Mouse (Mus musculus) stomach, embryonic 16.5 days (tissue): ENCODE measurements at regions not wholly inside any gene's neighbourhood (a gene's known extent, or its start where the extent isn't known, plus 50 kb on each side); places are given as distances from the start of the nearest gene placed in this dataset.

ENCODE experiments used
- ATAC-seq: fragments of 200-750 bp; cut with Nextera tagmentation; 2 replicates; pipeline ENCODE4 v1.8.0; 2017; ENCODE audit warnings: moderate number of reproducible peaks, moderate TSS enrichment; ENCODE audit not compliant: insufficient read depth, low FRiP score
- H3K27ac ChIP-seq: fragments of 300-500 bp; sonication (generic); 2 replicates; pipeline ENCODE4 v1.5.1; 2014; ENCODE audit warnings: low read length
- H3K27me3 ChIP-seq: fragments of 300-500 bp; sonication (generic); 2 replicates; pipeline ENCODE4 v1.6.1; 2014; ENCODE audit warnings: low read length, control low read depth, mixed read lengths; ENCODE audit not compliant: control insufficient read depth, insufficient read depth
- H3K36me3 ChIP-seq: fragments of 300-500 bp; sonication (generic); 2 replicates; pipeline ENCODE4 v1.6.1; 2014; ENCODE audit warnings: low read length; ENCODE audit not compliant: control insufficient read depth, insufficient read depth
- H3K4me1 ChIP-seq: fragments of 300-500 bp; sonication (generic); 2 replicates; pipeline ENCODE4 v1.6.1; 2014; ENCODE audit warnings: low read length, control low read depth, mixed read lengths; ENCODE audit not compliant: control insufficient read depth, insufficient read depth
- H3K4me2 ChIP-seq: fragments of 300-500 bp; sonication (generic); 2 replicates; pipeline ENCODE4 v1.6.1; 2014; ENCODE audit warnings: low read depth, low read length, mixed read lengths
- H3K4me3 ChIP-seq: fragments of 300-500 bp; sonication (generic); replicated peaks from 2 replicates; pipeline ENCODE4 v1.5.1; 2014; ENCODE audit warnings: mild to moderate bottlenecking, low read length
- H3K9ac ChIP-seq: fragments of 300-500 bp; sonication (generic); 2 replicates; pipeline ENCODE4 v1.6.1; 2014; ENCODE audit warnings: low read length
- H3K9me3 ChIP-seq: fragments of 300-500 bp; sonication (generic); replicated peaks from 2 replicates; pipeline ENCODE4 v1.6.1; 2016; ENCODE audit warnings: low read length, control low read depth; ENCODE audit not compliant: control insufficient read depth
- WGBS: fragments of 180-500 bp; shearing (Covaris S2); extraction: QIAGEN DNeasy Blood & Tissue Kit; methylation state at CpG from one replicate; pipeline ENCODE4 v1.1.7; 2014; 5-methylcytosine and 5-hydroxymethylcytosine counted together

- ATAC-seq: no peak
- no peak overlapping the region for H3K9ac ChIP-seq
Observed at GRCm38 (mm10) chr14:81254343-81254838, 1270.5 kb downstream of the Olfm4 start.

GRCm38 (mm10) chr14:81255423-81255822, 1271.5 kb downstream of the Olfm4 start:
- no peaks in the 10 kb centered on the region for H3K9me3 ChIP-seq
- no peaks in the 10 kb centered on the region for H3K27me3 ChIP-seq
- no peak overlapping the region for H3K27ac ChIP-seq
- H3K36me3 ChIP-seq: no peaks in the 10 kb centered on the region
- no peaks in the 10 kb centered on the region for H3K4me1 ChIP-seq
- ATAC-seq: 0 out of 2 replicates have a peak, but pooled peaks have one; percentile 25
- H3K9ac ChIP-seq: no peak overlapping the region
- no peak overlapping the region for H3K4me2 ChIP-seq
- H3K4me3 ChIP-seq: no peak overlapping the region

More at GRCm38 (mm10) chr14:81254343-81254838, 1270.5 kb downstream of the Olfm4 start:
- H3K4me1 ChIP-seq: no peaks in the 10 kb centered on the region
- no peaks in the 10 kb centered on the region for H3K9me3 ChIP-seq
- H3K27me3 ChIP-seq: no peaks in the 10 kb centered on the region
- H3K36me3 ChIP-seq: no peaks in the 10 kb centered on the region
- 59% methylated on average over 4 of the region's 4 CpGs for WGBS
- no peak overlapping the region for H3K27ac ChIP-seq
- H3K4me2 ChIP-seq: no peak overlapping the region
- no peak overlapping the region for H3K4me3 ChIP-seq

- H3K27ac ChIP-seq: no peak overlapping the region
- no peaks in the 10 kb centered on the region for H3K9me3 ChIP-seq
- H3K27me3 ChIP-seq: no peaks in the 10 kb centered on the region
- H3K4me2 ChIP-seq: no peak overlapping the region
- H3K4me1 ChIP-seq: no peaks in the 10 kb centered on the region
- no peaks in the 10 kb centered on the region for H3K36me3 ChIP-seq
- WGBS: 53% methylated on average over 3 of the region's 3 CpGs
- no peak overlapping the region for H3K9ac ChIP-seq
- no peak for ATAC-seq
- H3K4me3 ChIP-seq: no peak overlapping the region
Observed at GRCm38 (mm10) chr14:81267637-81268373, 1283.9 kb downstream of the Olfm4 start.

GRCm38 (mm10) chr14:81287489-81288025, 1303.7 kb downstream of the Olfm4 start:
- no peak for ATAC-seq
- H3K9me3 ChIP-seq: no peaks in the 10 kb centered on the region
- 78% methylated on average over 3 of the region's 3 CpGs for WGBS

GRCm38 (mm10) chr14:81307160-81307559, 1323.3 kb downstream of the Olfm4 start:
- H3K9ac ChIP-seq: no peak overlapping the region
- H3K4me3 ChIP-seq: no peak overlapping the region
- no peak overlapping the region for H3K27ac ChIP-seq
- no peak overlapping the region for H3K4me2 ChIP-seq
- no peaks in the 10 kb centered on the region for H3K9me3 ChIP-seq
- H3K36me3 ChIP-seq: no peaks in the 10 kb centered on the region
- WGBS: 57% methylated on average over 4 of the region's 4 CpGs
- ATAC-seq: no peak
- no peaks in the 10 kb centered on the region for H3K27me3 ChIP-seq
- no peaks in the 10 kb centered on the region for H3K4me1 ChIP-seq

More at GRCm38 (mm10) chr14:81287489-81288025, 1303.7 kb downstream of the Olfm4 start:
- Histone ChIP-seq H3K27me3 (no peaks in the 10 kb centered on the region), H3K4me2 (no peak overlapping the region), H3K9ac (no peak overlapping the region), H3K4me3 (no peak overlapping the region), H3K4me1 (no peaks in the 10 kb centered on the region), H3K36me3 (no peaks in the 10 kb centered on the region), H3K27ac (no peak overlapping the region)

- Histone ChIP-seq H3K36me3 (no peaks in the 10 kb centered on the region), H3K9me3 (no peaks in the 10 kb centered on the region), H3K27ac (no peak overlapping the region), H3K4me2 (no peak overlapping the region), H3K4me3 (no peak overlapping the region), H3K4me1 (no peaks in the 10 kb centered on the region), H3K27me3 (no peaks in the 10 kb centered on the region), H3K9ac (no peak overlapping the region)
- no peak for ATAC-seq
- WGBS: 70% methylated on average over 2 of the region's 2 CpGs
Observed at GRCm38 (mm10) chr14:81341058-81341457, 1357.2 kb downstream of the Olfm4 start.

GRCm38 (mm10) chr14:81387566-81387965, 1403.7 kb downstream of the Olfm4 start:
- Histone ChIP-seq H3K9me3 (no peaks in the 10 kb centered on the region), H3K36me3 (no peaks in the 10 kb centered on the region), H3K9ac (no peak overlapping the region), H3K4me3 (no peak overlapping the region), H3K27ac (no peak overlapping the region), H3K4me2 (no peak overlapping the region), H3K27me3 (no peaks in the 10 kb centered on the region), H3K4me1 (no peaks in the 10 kb centered on the region)
- 79% methylated on average over 2 of the region's 2 CpGs for WGBS
- ATAC-seq: no peak
